Mouse (Mus musculus): Measurements from ENCODE around the gene Rtn2. TPM values are rescaled to one million over a fixed set of nuclear protein-coding genes. Genes with fewer than 3 reads are reported as not detected.

Rtn2 gene
- polyA plus RNA-seq (2015; fragmentation: Nextera tagmentation; extraction: Ambion mirVana), result 1.5 and 4.6 TPM in 2 replicates

DNA sequence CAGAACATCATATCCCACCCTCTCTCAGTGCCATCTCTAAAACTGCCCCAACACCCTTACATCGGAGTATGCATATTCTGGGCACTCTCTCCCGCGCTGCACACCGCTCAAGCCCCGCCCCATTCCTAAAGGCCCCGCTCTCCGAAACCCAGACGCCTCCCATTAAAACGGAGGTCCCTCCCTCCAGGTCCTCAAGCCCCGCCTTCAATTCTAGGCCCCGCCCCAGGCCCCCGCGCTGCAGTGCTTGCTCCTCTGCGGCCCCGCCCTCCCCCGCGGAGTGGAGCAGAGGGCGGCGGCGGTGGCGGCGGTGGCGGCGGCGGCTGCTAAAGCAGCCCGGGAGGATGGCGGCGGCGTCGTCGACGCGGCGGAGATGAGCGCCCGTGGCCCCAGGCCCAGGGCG is at the start of gene Rtn2:
Gene Rtn2 (plus strand): TSS at position 240 of the 400 bp plus-strand sequence.
- Histone ChIP-seq H3K9ac (replicated peaks) (no peak within 1 kb of the TSS), H3K36me3 (replicated peaks; ENCODE audit: insufficient read depth, low read length) (no peaks in the 10 kb centered on the region), H3K27me3 (ENCODE audit: insufficient read depth, low read length) (peaks cover 55% of the 10 kb centered on the region), H3K9me3 (ENCODE audit: low read length) (no peaks in the 10 kb centered on the region), H3K4me2 (ENCODE audit: low read depth, low read length) (peak within 1 kb of the TSS; percentile 85), H3K27ac (ENCODE audit: low read depth) (no peak within 1 kb of the TSS), H3K4me1 (ENCODE audit: insufficient read depth) (peaks cover 9% of the 10 kb centered on the region), H3K4me3 (ENCODE audit: low read depth, low read length) (peak within 1 kb of the TSS; percentile 40)
- TF ChIP-seq EP300 (IDR thresholded peaks at IDR 0.05; ENCODE audit: low read depth) (no peak), CTCF (IDR thresholded peaks at IDR 0.05; ENCODE audit: low read depth) (no peak)
- ATAC-seq, result peak; percentile 91
- DNase-seq, result peak; percentile 92
- WGBS (ENCODE audit: insufficient replicate concordance), result under 1% methylated on average over 26 of the region's 37 CpGs

DNA sequence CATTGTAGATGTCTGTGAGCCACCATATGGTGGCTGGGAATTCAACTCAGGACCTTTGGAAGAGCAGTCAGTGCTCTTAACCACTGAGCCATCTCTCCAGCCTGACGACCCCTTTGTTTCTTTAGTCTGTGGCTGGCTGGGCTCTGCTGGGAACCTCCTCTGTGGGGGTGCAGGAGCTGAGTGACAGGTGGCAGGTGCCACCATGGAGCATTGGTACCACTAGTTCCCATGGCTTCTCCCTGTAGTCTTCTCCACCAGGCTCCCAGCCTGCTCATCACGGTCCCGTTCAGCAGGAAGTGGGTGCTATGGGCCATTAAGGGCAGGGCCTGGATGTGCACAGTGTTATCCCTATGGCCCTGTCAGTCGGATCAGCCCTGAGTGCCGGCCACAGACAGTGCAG is 47.8 kb upstream of the Rtn2 start:
- Histone ChIP-seq H3K4me3 (ENCODE audit: low read depth, low read length) (no peak overlapping the region), H3K9ac (replicated peaks) (no peak overlapping the region; the same call in 1 of the 2 replicates), H3K27me3 (ENCODE audit: insufficient read depth, low read length) (no peaks in the 10 kb centered on the region), H3K27ac (ENCODE audit: low read depth) (no peak overlapping the region), H3K9me3 (ENCODE audit: low read length) (no peaks in the 10 kb centered on the region), H3K4me1 (ENCODE audit: insufficient read depth) (peaks cover 14% of the 10 kb centered on the region; the same call in 1 of the 2 replicates), H3K4me2 (ENCODE audit: low read depth, low read length) (no peak overlapping the region), H3K36me3 (replicated peaks; ENCODE audit: insufficient read depth, low read length) (peaks cover 7% of the 10 kb centered on the region; the same call in 1 of the 2 replicates)
- ATAC-seq (no peak), DNase-seq (no peak)
- WGBS (ENCODE audit: insufficient replicate concordance), result 73% methylated on average over 5 of the region's 5 CpGs
- no peak for TF ChIP-seq EP300 (IDR thresholded peaks at IDR 0.05; ENCODE audit: low read depth)
- TF ChIP-seq CTCF (IDR thresholded peaks at IDR 0.05; ENCODE audit: low read depth), result no peak

DNA sequence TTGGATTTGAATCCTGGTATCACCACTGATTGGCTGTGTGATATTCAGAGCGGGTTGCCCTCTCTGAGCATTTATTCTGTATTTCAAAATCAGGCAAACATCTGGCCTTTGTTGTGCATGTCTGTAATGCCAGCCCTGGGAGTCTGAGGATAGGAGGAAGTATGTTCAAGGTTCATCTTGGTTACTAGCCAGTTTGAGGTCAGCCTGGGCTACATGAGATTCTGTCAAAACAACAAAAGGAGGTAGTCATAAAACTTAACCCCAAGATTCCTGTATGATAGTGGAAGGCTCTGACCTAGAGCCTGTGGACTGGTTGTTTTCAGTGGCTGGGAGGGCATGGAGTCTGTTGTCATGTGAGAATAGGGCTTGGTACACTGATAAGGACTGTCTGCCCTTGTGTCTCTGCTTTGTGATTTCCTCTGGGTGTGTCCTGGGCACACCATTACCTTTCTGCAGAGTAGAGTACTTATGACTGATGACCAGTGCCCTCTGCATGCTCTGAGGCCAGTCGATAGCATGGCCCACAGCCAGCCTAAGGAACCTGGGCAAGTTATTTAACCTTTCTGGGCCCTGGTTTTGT is 47.2 kb upstream of the Rtn2 start:
- Histone ChIP-seq H3K27me3 (ENCODE audit: insufficient read depth, low read length) (no peaks in the 10 kb centered on the region), H3K9ac (replicated peaks) (no peak overlapping the region; the same call in 1 of the 2 replicates), H3K9me3 (ENCODE audit: low read length) (no peaks in the 10 kb centered on the region), H3K4me3 (ENCODE audit: low read depth, low read length) (no peak overlapping the region), H3K4me2 (ENCODE audit: low read depth, low read length) (no peak overlapping the region), H3K27ac (ENCODE audit: low read depth) (no peak overlapping the region), H3K36me3 (replicated peaks; ENCODE audit: insufficient read depth, low read length) (peaks cover 7% of the 10 kb centered on the region; the same call in 1 of the 2 replicates), H3K4me1 (ENCODE audit: insufficient read depth) (0 out of 2 replicates have a peak, but pooled peaks cover 10% of the 10 kb centered on the region)
- no peak for TF ChIP-seq CTCF (IDR thresholded peaks at IDR 0.05; ENCODE audit: low read depth)
- TF ChIP-seq EP300 (IDR thresholded peaks at IDR 0.05; ENCODE audit: low read depth), result no peak
- 74% methylated on average over 2 of the region's 2 CpGs for WGBS (ENCODE audit: insufficient replicate concordance)
- no peak for DNase-seq
- no peak for ATAC-seq

DNA sequence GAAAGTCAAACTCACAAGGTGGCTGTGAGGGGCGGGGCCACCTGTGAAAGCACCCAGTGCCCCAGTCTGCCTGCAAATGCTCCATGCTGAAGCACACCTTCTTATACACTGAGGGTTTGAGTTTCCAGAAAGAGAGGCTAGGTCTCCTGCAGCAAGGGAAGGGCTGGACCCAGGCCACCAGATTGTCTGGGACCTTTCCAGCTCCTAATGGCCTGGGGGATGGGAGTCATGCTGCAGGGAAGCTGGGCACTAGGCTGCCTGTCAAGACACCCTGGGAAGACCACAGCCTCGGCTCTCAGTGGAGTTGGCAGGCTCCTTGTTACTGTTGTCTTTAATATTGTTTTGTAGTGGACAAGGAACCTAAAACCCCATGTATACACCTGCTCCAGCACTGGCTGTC is 46.0 kb upstream of the Rtn2 start:
- Histone ChIP-seq H3K4me3 (ENCODE audit: low read depth, low read length) (no peak overlapping the region), H3K36me3 (replicated peaks; ENCODE audit: insufficient read depth, low read length) (peaks cover 4% of the 10 kb centered on the region; the same call in 1 of the 2 replicates), H3K4me1 (ENCODE audit: insufficient read depth) (peaks cover 17% of the 10 kb centered on the region; the same call in 1 of the 2 replicates), H3K9me3 (ENCODE audit: low read length) (no peaks in the 10 kb centered on the region), H3K27ac (ENCODE audit: low read depth) (no peak overlapping the region), H3K27me3 (ENCODE audit: insufficient read depth, low read length) (no peaks in the 10 kb centered on the region), H3K9ac (replicated peaks) (no peak overlapping the region), H3K4me2 (ENCODE audit: low read depth, low read length) (no peak overlapping the region)
- ATAC-seq (no peak), DNase-seq (no peak)
- WGBS (ENCODE audit: insufficient replicate concordance), result 68% methylated on average over 2 of the region's 2 CpGs
- TF ChIP-seq EP300 (IDR thresholded peaks at IDR 0.05; ENCODE audit: low read depth), result no peak
- no peak for TF ChIP-seq CTCF (IDR thresholded peaks at IDR 0.05; ENCODE audit: low read depth)

DNA sequence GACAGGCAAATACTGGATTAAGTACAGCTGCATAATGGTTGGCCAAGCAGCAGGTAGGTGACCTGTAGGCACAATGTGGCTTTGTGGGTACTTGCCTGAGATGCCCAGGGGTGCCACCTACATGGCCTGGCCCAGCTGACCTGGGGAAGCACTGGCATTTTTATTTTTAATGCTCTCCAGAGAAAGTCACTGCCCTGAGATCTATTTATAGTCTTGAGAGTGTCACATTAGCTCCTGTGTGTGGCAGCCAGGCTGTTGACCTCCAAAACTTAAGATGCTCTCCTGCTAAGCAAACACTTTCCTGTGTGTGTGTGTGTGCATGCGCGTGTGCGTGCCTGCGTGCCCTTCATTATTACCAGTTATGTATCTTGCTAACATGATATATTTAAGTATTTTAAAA is 44.1 kb upstream of the Rtn2 start:
- WGBS (ENCODE audit: insufficient replicate concordance), result 98% methylated on average over 4 of the region's 4 CpGs

DNA sequence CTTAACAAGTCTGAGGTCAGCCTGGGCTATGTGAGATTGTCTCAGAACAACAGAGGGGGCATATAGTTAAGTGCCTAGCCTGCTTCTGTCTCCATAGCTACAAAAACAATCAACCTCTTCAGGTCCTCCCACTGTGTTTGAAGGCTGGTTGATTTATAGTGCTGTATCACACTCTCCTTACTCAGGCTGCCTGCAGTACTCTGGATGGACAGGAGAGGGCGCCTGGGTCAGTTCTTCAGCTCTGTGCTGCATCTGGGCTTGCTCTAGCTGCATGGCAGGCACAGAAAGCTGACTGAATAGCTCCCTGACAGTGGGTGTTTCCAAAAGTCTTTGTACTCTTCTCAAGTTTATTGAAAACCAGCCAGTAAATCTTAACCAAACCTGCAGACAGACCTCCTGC is 43.0 kb upstream of the Rtn2 start:
- ATAC-seq, result peak; percentile 92
- Histone ChIP-seq H3K9ac (replicated peaks) (no peak overlapping the region), H3K9me3 (ENCODE audit: low read length) (no peaks in the 10 kb centered on the region), H3K4me1 (ENCODE audit: insufficient read depth) (peaks cover 14% of the 10 kb centered on the region), H3K4me3 (ENCODE audit: low read depth, low read length) (no peak overlapping the region), H3K27ac (ENCODE audit: low read depth) (no peak overlapping the region), H3K27me3 (ENCODE audit: insufficient read depth, low read length) (no peaks in the 10 kb centered on the region), H3K36me3 (replicated peaks; ENCODE audit: insufficient read depth, low read length) (no peaks in the 10 kb centered on the region; the same call in 1 of the 2 replicates), H3K4me2 (ENCODE audit: low read depth, low read length) (peak overlapping the region; percentile 40; the same call in 1 of the 2 replicates)
- peak; percentile 92 for DNase-seq
- TF ChIP-seq CTCF (IDR thresholded peaks at IDR 0.05; ENCODE audit: low read depth) (peak; percentile 98), EP300 (IDR thresholded peaks at IDR 0.05; ENCODE audit: low read depth) (no peak)
- 0% methylated on average over 1 of the region's 1 CpGs for WGBS (ENCODE audit: insufficient replicate concordance)

More for the DNA sequence above, 44.1 kb upstream of the Rtn2 start:
- no peak for DNase-seq
- peaks cover 14% of the 10 kb centered on the region; the same call in 1 of the 2 replicates for H3K4me1 ChIP-seq (ENCODE audit: insufficient read depth)
- H3K27ac ChIP-seq (ENCODE audit: low read depth), result no peak overlapping the region
- no peak for TF ChIP-seq CTCF (IDR thresholded peaks at IDR 0.05; ENCODE audit: low read depth)
- no peak for TF ChIP-seq EP300 (IDR thresholded peaks at IDR 0.05; ENCODE audit: low read depth)
- H3K27me3 ChIP-seq (ENCODE audit: insufficient read depth, low read length), result no peaks in the 10 kb centered on the region
- no peak overlapping the region for H3K9ac ChIP-seq (replicated peaks)
- no peaks in the 10 kb centered on the region for H3K9me3 ChIP-seq (ENCODE audit: low read length)
- ATAC-seq, result no peak
- no peak overlapping the region for H3K4me2 ChIP-seq (ENCODE audit: low read depth, low read length)
- no peak overlapping the region for H3K4me3 ChIP-seq (ENCODE audit: low read depth, low read length)
- peaks cover 3% of the 10 kb centered on the region; the same call in 1 of the 2 replicates for H3K36me3 ChIP-seq (replicated peaks; ENCODE audit: insufficient read depth, low read length)

Data from liver, postnatal 0 days (tissue).